Mouse (Mus musculus) brain, embryonic 14.5 days (tissue): Measurements from ENCODE around the gene Tbx3.

Experiments used
- CTCF ChIP-seq: fragments of 200-500 bp; IDR thresholded peaks from 2 replicates; pipeline ENCODE4 v1.5.1; 2012; ENCODE audit warnings: inconsistent platforms, mild to moderate bottlenecking, moderate library complexity, borderline replicate concordance; ENCODE audit not compliant: insufficient read depth, insufficient read length; ENCODE audit errors: extremely low read depth
- POLR2A ChIP-seq: fragments of 200-500 bp; IDR thresholded peaks from 2 replicates; pipeline ENCODE4 v1.6.1; 2012; ENCODE audit warnings: mild to moderate bottlenecking, inconsistent platforms, borderline replicate concordance; ENCODE audit not compliant: poor library complexity, insufficient read depth, insufficient read length, severe bottlenecking; ENCODE audit errors: extremely low read depth

DNA sequence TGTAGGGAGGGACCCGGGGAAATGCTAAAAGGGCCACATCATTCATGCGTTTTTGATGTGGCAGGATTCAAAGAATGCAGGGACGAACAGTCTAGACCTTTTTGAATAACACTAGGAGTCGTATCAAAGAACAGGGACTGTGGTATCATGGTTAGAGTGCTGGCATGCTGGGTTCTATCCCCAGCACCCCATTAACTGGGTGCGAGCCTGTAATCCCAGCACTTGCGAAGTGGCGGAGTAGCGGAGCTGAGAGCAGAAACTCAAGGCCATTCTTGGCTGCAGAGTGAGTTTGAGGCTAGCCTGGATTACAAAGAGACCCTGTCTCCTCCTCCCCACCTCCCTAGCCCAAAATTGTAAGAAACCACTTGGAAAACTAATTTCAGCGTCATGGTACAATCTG, 44.3 kb upstream of the Tbx3 start:
- TF ChIP-seq CTCF, result no peak
- no peak for TF ChIP-seq POLR2A
